Mouse (Mus musculus): Measurements from ENCODE around the gene Dppa3. TPM values are rescaled to one million over a fixed set of nuclear protein-coding genes. Genes with fewer than 3 reads are reported as not detected.

Dppa3 gene
- total and polyA plus RNA-seq, 3 experiments: not detected

- DNase-seq: peak in 1 of 2 experiments; percentile 64
- Histone ChIP-seq H3K4me1 (ENCODE audit: control insufficient read depth, insufficient read depth, low read length) (peaks cover 1% of the 10 kb centered on the region; the same call in 1 of the 2 replicates), H3K27me3 (ENCODE audit: control insufficient read depth, insufficient read depth, low read length) (peaks cover 1% of the 10 kb centered on the region; the same call in 1 of the 2 replicates), H3K4me3 (no peak overlapping the region), H3K9ac (ENCODE audit: low read depth, low read length) (no peak overlapping the region), H3K27ac (no peak overlapping the region), H3K79me2 (replicated peaks; ENCODE audit: control insufficient read depth, insufficient read depth, low read length) (no peaks in the 10 kb centered on the region), H3K36me3 (ENCODE audit: control insufficient read depth, insufficient read depth, low read length) (no peaks in the 10 kb centered on the region)
- intact Hi-C loops (cut with DNase I): no loop called here
- WGBS: 57% methylated on average over 6 of the region's 6 CpGs
- no peak for TF ChIP-seq POLR2A (IDR thresholded peaks at IDR 0.05; ENCODE audit: insufficient read depth, low read depth, low read length)
- no peak for TF ChIP-seq EP300 (IDR thresholded peaks at IDR 0.05; ENCODE audit: insufficient read depth, low read depth, low read length)
- TF ChIP-seq CTCF (IDR thresholded peaks at IDR 0.05): no peak
Measured at GRCm38 (mm10) chr6:122654301-122654700, 28.1 kb downstream of the Dppa3 start.

GRCm38 (mm10) chr6:122657630-122658029 lies 31.4 kb downstream of the Dppa3 start:
- peaks cover 1% of the 10 kb centered on the region; the same call in 1 of the 2 replicates for H3K27me3 ChIP-seq (ENCODE audit: control insufficient read depth, insufficient read depth, low read length)

DNA sequence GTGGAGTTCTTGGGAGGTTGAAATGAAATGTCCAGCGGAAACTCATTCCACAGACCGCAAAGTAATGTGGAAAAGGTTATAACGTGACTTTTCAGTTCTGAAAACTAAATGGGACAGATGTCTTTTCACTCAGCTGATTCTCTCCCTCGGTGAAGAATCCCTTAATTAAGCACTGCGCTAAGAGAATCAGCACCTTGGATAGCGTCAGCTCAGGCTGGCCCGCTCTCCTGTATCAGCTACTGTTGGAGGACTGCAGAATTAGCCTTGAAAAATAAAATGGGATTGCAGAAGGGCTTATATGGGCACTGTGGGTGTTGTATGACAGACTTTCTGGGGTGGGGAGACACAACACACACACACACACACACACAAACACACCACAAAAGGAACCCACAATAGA lies 33.4 kb downstream of the Dppa3 start:
- no peak for DNase-seq
- Histone ChIP-seq H3K27ac (no peak overlapping the region), H3K79me2 (replicated peaks; ENCODE audit: control insufficient read depth, insufficient read depth, low read length) (no peaks in the 10 kb centered on the region), H3K36me3 (ENCODE audit: control insufficient read depth, insufficient read depth, low read length) (no peaks in the 10 kb centered on the region), H3K27me3 (ENCODE audit: control insufficient read depth, insufficient read depth, low read length) (peaks cover under 1% of the 10 kb centered on the region; the same call in 1 of the 2 replicates), H3K4me3 (no peak overlapping the region), H3K9ac (ENCODE audit: low read depth, low read length) (no peak overlapping the region), H3K4me1 (ENCODE audit: control insufficient read depth, insufficient read depth, low read length) (no peaks in the 10 kb centered on the region)
- TF ChIP-seq POLR2A (IDR thresholded peaks at IDR 0.05; ENCODE audit: insufficient read depth, low read depth, low read length) (no peak), EP300 (IDR thresholded peaks at IDR 0.05; ENCODE audit: insufficient read depth, low read depth, low read length) (no peak), CTCF (IDR thresholded peaks at IDR 0.05) (no peak)
- intact Hi-C loops (cut with DNase I): no loop called here
- WGBS: 17% methylated on average over 7 of the region's 7 CpGs

More at GRCm38 (mm10) chr6:122657630-122658029, 31.4 kb downstream of the Dppa3 start:
- H3K4me3 ChIP-seq: no peak overlapping the region
- H3K27ac ChIP-seq: no peak overlapping the region
- 63% methylated on average over 5 of the region's 5 CpGs for WGBS
- no peak overlapping the region for H3K9ac ChIP-seq (ENCODE audit: low read depth, low read length)
- peaks cover 1% of the 10 kb centered on the region; the same call in 1 of the 2 replicates for H3K4me1 ChIP-seq (ENCODE audit: control insufficient read depth, insufficient read depth, low read length)
- no peak for DNase-seq
- no peaks in the 10 kb centered on the region for H3K36me3 ChIP-seq (ENCODE audit: control insufficient read depth, insufficient read depth, low read length)
- intact Hi-C loops (cut with DNase I): no loop called here
- no peaks in the 10 kb centered on the region for H3K79me2 ChIP-seq (replicated peaks; ENCODE audit: control insufficient read depth, insufficient read depth, low read length)
- TF ChIP-seq CTCF (IDR thresholded peaks at IDR 0.05) (no peak), EP300 (IDR thresholded peaks at IDR 0.05; ENCODE audit: insufficient read depth, low read depth, low read length) (no peak), POLR2A (IDR thresholded peaks at IDR 0.05; ENCODE audit: insufficient read depth, low read depth, low read length) (no peak)

GRCm38 (mm10) chr6:122660601-122661379 lies 34.6 kb downstream of the Dppa3 start:
- WGBS: 35% methylated on average over 8 of the region's 8 CpGs
- no peak overlapping the region for H3K9ac ChIP-seq (ENCODE audit: low read depth, low read length)

DNA sequence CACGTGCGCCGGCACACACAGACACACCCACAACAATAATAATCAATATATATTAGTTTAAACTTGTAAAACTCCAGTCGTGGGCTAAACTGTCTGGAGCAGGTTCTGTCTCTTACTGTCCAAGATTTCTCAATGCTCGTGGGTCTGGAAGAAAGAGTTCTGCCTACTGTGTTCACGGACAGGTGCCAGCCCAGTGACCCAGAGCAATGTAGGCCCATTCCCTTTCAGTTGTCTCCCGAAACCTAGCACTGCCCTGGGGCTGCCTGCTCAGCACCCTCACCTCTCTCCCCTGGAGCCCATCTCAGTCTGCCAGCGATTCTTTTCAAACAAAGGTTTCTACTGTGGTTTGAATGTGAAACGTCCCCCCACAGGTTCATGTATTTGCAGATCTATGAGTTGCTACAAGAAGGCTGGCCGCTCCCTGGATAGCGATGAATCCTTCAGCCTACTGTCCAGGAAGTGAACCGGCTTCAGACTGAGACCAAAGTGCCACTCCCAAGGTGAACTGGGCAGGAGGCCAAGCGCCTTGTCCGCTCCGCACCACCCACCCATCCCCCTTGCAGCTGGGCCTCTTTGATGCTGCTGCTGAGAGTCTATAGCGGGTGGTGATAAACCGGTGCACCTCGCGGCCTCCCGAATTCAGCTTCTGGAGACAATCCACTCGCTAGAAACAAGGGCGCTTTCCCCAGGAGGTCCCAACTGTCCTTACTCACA lies 36.5 kb downstream of the Dppa3 start:
- WGBS: 29% methylated on average over 22 of the region's 22 CpGs
- no peak for DNase-seq
- intact Hi-C loops (cut with DNase I): no loop called here

More at GRCm38 (mm10) chr6:122660601-122661379, 34.6 kb downstream of the Dppa3 start:
- Histone ChIP-seq H3K27me3 (ENCODE audit: control insufficient read depth, insufficient read depth, low read length) (no peaks in the 10 kb centered on the region), H3K79me2 (replicated peaks; ENCODE audit: control insufficient read depth, insufficient read depth, low read length) (no peaks in the 10 kb centered on the region), H3K4me1 (ENCODE audit: control insufficient read depth, insufficient read depth, low read length) (no peaks in the 10 kb centered on the region), H3K36me3 (ENCODE audit: control insufficient read depth, insufficient read depth, low read length) (no peaks in the 10 kb centered on the region), H3K4me3 (no peak overlapping the region), H3K27ac (no peak overlapping the region)
- TF ChIP-seq CTCF (IDR thresholded peaks at IDR 0.05): peak; percentile 79
- TF ChIP-seq POLR2A (IDR thresholded peaks at IDR 0.05; ENCODE audit: insufficient read depth, low read depth, low read length): no peak
- DNase-seq: peak in 1 of 2 experiments; percentile 25
- intact Hi-C loops (cut with DNase I): loop anchor here (2.0 kb wide), 1 partner anchor 126 kb away; no protein-coding TSS in a partner anchor

More for the DNA sequence above, 36.5 kb downstream of the Dppa3 start:
- no peak overlapping the region for H3K4me3 ChIP-seq
- no peaks in the 10 kb centered on the region for H3K36me3 ChIP-seq (ENCODE audit: control insufficient read depth, insufficient read depth, low read length)
- no peak overlapping the region for H3K9ac ChIP-seq (ENCODE audit: low read depth, low read length)
- H3K27me3 ChIP-seq (ENCODE audit: control insufficient read depth, insufficient read depth, low read length): no peaks in the 10 kb centered on the region
- TF ChIP-seq EP300 (IDR thresholded peaks at IDR 0.05; ENCODE audit: insufficient read depth, low read depth, low read length) (no peak), POLR2A (IDR thresholded peaks at IDR 0.05; ENCODE audit: insufficient read depth, low read depth, low read length) (no peak), CTCF (IDR thresholded peaks at IDR 0.05) (no peak)
- H3K27ac ChIP-seq: no peak overlapping the region
- no peaks in the 10 kb centered on the region for H3K79me2 ChIP-seq (replicated peaks; ENCODE audit: control insufficient read depth, insufficient read depth, low read length)
- H3K4me1 ChIP-seq (ENCODE audit: control insufficient read depth, insufficient read depth, low read length): no peaks in the 10 kb centered on the region

All from heart, adult 2 months (tissue).